Mouse (Mus musculus) hindbrain, postnatal 0 days (tissue): ENCODE results near the gene Dnajc1. TPM values are rescaled to one million over a fixed set of nuclear protein-coding genes. Genes with fewer than 3 reads are reported as not detected.

Experiments used
- ATAC-seq: fragments of 200-750 bp; cut with Nextera tagmentation; 2 replicates; pipeline ENCODE4 v1.8.0; 2017; ENCODE audit warnings: mild to moderate bottlenecking, moderate TSS enrichment, moderate library complexity
- DNase-seq: peaks from one replicate; pipeline ENCODE4 v3.0.0-alpha.2; 2015; ENCODE audit warnings: low spot score
- H3K27ac ChIP-seq: fragments of 300-500 bp; sonication (generic); 2 replicates; pipeline ENCODE4 v1.5.1; 2014; ENCODE audit warnings: mild to moderate bottlenecking
- H3K27me3 ChIP-seq: fragments of 300-500 bp; sonication (generic); 2 replicates; pipeline ENCODE4 v1.6.1; 2014; ENCODE audit warnings: low read length, mixed read lengths; ENCODE audit not compliant: insufficient read depth
- H3K36me3 ChIP-seq: fragments of 300-500 bp; sonication (generic); 2 replicates; pipeline ENCODE4 v1.6.1; 2014; ENCODE audit warnings: low read length, mixed read lengths; ENCODE audit not compliant: insufficient read depth
- H3K4me1 ChIP-seq: fragments of 300-500 bp; sonication (generic); 2 replicates; pipeline ENCODE4 v1.6.1; 2014; ENCODE audit warnings: antibody characterized with exemption, low read length, mixed read lengths; ENCODE audit not compliant: insufficient read depth
- H3K4me2 ChIP-seq: fragments of 300-500 bp; sonication (generic); 2 replicates; pipeline ENCODE4 v1.6.1; 2014; ENCODE audit warnings: low read depth, mild to moderate bottlenecking, low read length, moderate library complexity, mixed read lengths
- H3K4me3 ChIP-seq: fragments of 300-500 bp; sonication (generic); 2 replicates; pipeline ENCODE4 v1.5.1; 2014; ENCODE audit warnings: low read length
- H3K9ac ChIP-seq: fragments of 300-500 bp; sonication (generic); replicated peaks from 2 replicates; pipeline ENCODE4 v1.6.1; 2014; ENCODE audit warnings: mild to moderate bottlenecking, low read length, moderate library complexity, mixed read lengths
- H3K9me3 ChIP-seq: fragments of 300-500 bp; sonication (generic); 2 replicates; pipeline ENCODE4 v1.6.1; 2016; ENCODE audit warnings: low read length, mixed read lengths
- CTCF ChIP-seq: IDR thresholded peaks from 2 replicates; pipeline ENCODE4 v1.5.1; 2016; ENCODE audit warnings: antibody characterized with exemption, control low read depth, low read depth
- WGBS: fragments of 180-500 bp; shearing (Covaris S2); extraction: QIAGEN DNeasy Blood & Tissue Kit; methylation state at CpG from one replicate; pipeline ENCODE4 v1.1.7; 2014; 5-methylcytosine and 5-hydroxymethylcytosine counted together
- polyA plus RNA-seq: library from polyadenylated mRNA; unstranded; fragments of >200 nt; fragmentation: Nextera tagmentation; extraction: Ambion mirVana; gene quantifications from 2 replicates; pipeline ENCODE4 v1.2.1, GENCODE M21; 2015
- total RNA-seq: library from RNA; depleted of rRNA; stranded (reverse); fragments of >200 nt; gene quantifications from 2 replicates; pipeline ENCODE4 v1.2.3, GENCODE M21; 2014; rRNA removed

The Dnajc1 gene
- total RNA-seq (8.7 and 13.0 TPM in 2 replicates), polyA plus RNA-seq (21.2 and 21.5 TPM in 2 replicates)

DNA sequence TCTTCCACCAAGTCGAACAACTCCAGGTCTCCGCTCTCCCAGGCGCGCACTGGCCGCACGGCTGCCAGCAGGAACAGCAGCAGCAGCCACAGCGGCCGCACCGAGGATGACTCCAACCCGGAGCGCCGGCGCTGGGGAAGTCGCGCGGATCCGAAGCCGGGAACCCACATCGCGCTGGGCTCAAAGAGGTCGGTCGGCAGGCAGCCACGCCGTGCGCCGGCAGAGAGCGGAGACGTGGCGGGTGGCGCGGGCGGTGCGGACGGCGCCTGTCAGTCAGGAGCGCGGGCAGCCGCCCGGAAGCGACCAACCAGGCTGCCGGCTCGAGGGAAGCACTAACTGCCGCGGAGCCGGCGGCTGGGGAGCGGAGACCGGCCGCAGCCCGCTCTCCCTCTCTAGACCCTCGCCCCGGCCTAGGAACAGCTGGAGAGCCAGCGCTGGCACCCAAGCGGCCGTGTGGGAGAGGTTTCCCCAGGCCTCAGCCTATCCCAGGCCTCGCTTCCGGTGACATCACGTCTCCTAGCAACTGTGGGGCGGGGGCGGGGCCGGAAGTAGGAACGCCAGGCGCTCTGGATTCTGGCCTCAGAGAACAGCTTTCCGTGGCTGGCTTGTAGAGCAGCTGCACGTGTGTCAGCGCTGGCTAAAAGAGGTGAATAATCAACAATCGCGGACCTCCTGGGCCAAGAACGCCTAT is at the start of gene Dnajc1:
Gene Dnajc1 (minus strand): TSS at position 500 of the 691 bp plus-strand sequence.
- ATAC-seq (peak; percentile 100), DNase-seq (peak; percentile 97)
- H3K4me1 ChIP-seq, result no peaks in the 10 kb centered on the region
- peak within 1 kb of the TSS; percentile 56 for H3K4me2 ChIP-seq
- TF ChIP-seq CTCF, result peak; percentile 18; the same call in 1 of the 2 replicates
- peak within 1 kb of the TSS; percentile 73 for H3K9ac ChIP-seq
- no peaks in the 10 kb centered on the region for H3K9me3 ChIP-seq
- H3K36me3 ChIP-seq, result no peaks in the 10 kb centered on the region
- WGBS, result 1% methylated on average over 69 of the region's 69 CpGs
- H3K27ac ChIP-seq, result peak within 1 kb of the TSS; percentile 97
- peak within 1 kb of the TSS; percentile 68 for H3K4me3 ChIP-seq
- H3K27me3 ChIP-seq, result no peaks in the 10 kb centered on the region

GRCm38 (mm10) chr2:18441871-18442270 is 49.2 kb upstream of the Dnajc1 start:
- 40% methylated on average over 6 of the region's 6 CpGs for WGBS
- no peak for TF ChIP-seq CTCF
- Histone ChIP-seq H3K27ac (no peak overlapping the region), H3K4me2 (no peak overlapping the region), H3K27me3 (no peaks in the 10 kb centered on the region), H3K9ac (no peak overlapping the region), H3K4me1 (no peaks in the 10 kb centered on the region), H3K36me3 (no peaks in the 10 kb centered on the region), H3K4me3 (no peak overlapping the region), H3K9me3 (no peaks in the 10 kb centered on the region)
- DNase-seq (peak; percentile 28), ATAC-seq (no peak)

- H3K4me2 ChIP-seq, result no peak overlapping the region
- DNase-seq, result no peak
- H3K27ac ChIP-seq, result no peak overlapping the region
- ATAC-seq, result no peak
- H3K9me3 ChIP-seq, result no peaks in the 10 kb centered on the region
- H3K9ac ChIP-seq, result no peak overlapping the region
- no peak for TF ChIP-seq CTCF
- WGBS, result 94% methylated on average over 3 of the region's 3 CpGs
- H3K27me3 ChIP-seq, result no peaks in the 10 kb centered on the region
- no peaks in the 10 kb centered on the region for H3K4me1 ChIP-seq
- no peak overlapping the region for H3K4me3 ChIP-seq
- no peaks in the 10 kb centered on the region for H3K36me3 ChIP-seq
Observed at GRCm38 (mm10) chr2:18415242-18415641, 22.6 kb upstream of the Dnajc1 start.

DNA sequence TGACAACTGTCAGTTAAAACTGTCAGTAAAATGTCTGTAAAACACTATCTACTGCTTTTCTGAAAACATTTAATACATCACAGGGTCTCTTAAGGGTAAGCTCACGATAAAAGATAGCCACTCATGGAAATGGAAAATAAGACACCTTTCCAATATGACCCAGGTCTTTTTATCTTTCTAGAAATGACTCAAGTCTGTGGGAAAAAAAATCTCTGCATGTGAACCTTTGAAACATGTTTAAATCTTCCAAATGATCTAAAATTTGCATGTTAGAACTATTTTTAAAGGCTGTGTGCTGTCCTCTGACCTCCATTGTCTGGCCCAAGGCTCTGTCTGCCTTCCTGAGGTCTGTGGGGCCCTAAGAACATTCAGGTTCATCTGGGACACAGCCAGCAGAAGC is 11.0 kb upstream of the Dnajc1 start:
- Histone ChIP-seq H3K4me3 (no peak overlapping the region), H3K9ac (no peak overlapping the region), H3K36me3 (no peaks in the 10 kb centered on the region), H3K27ac (no peak overlapping the region), H3K9me3 (no peaks in the 10 kb centered on the region), H3K4me2 (no peak overlapping the region), H3K4me1 (no peaks in the 10 kb centered on the region), H3K27me3 (no peaks in the 10 kb centered on the region)
- 88% methylated on average over 1 of the region's 1 CpGs for WGBS
- ATAC-seq, result no peak
- TF ChIP-seq CTCF, result no peak
- DNase-seq, result no peak

DNA sequence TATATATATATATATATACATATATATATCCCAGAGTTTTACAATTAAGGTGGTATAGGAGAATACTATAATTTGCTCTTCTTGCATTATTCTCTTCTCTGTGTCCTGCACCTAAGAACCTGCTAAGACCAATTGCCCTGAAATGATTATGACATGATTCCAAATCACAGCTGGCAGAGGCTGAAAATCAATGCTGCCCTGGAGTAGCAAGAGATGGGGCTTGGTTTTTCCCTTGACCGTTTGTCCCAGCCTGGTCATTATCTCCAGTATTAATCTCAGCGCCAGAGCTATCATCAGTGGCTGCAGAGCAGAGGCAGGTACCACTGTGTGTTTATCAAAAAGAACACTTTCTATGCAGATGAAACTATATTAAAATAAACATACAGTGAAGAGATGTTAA is 9.1 kb upstream of the Dnajc1 start:
- H3K4me1 ChIP-seq, result no peaks in the 10 kb centered on the region
- H3K4me2 ChIP-seq, result no peak overlapping the region
- H3K27ac ChIP-seq, result no peak overlapping the region
- TF ChIP-seq CTCF, result no peak
- no peaks in the 10 kb centered on the region for H3K36me3 ChIP-seq
- no peak for DNase-seq
- H3K27me3 ChIP-seq, result no peaks in the 10 kb centered on the region
- 86% methylated on average over 2 of the region's 2 CpGs for WGBS
- H3K4me3 ChIP-seq, result no peak overlapping the region
- no peaks in the 10 kb centered on the region for H3K9me3 ChIP-seq
- no peak for ATAC-seq
- no peak overlapping the region for H3K9ac ChIP-seq

GRCm38 (mm10) chr2:18393022-18393519 is 441 bp upstream of the Dnajc1 start:
- H3K27me3 ChIP-seq, result no peaks in the 10 kb centered on the region
- 62% methylated on average over 2 of the region's 2 CpGs for WGBS
- H3K4me2 ChIP-seq, result peak overlapping the region; percentile 56
- H3K4me1 ChIP-seq, result no peaks in the 10 kb centered on the region
- DNase-seq (peak; percentile 30), ATAC-seq (0 out of 2 replicates have a peak, but pooled peaks have one; percentile 0)
- peak overlapping the region; percentile 68 for H3K4me3 ChIP-seq
- TF ChIP-seq CTCF, result peak; percentile 37; the same call in 1 of the 2 replicates
- H3K27ac ChIP-seq, result peak overlapping the region; percentile 97
- no peaks in the 10 kb centered on the region for H3K36me3 ChIP-seq
- H3K9ac ChIP-seq, result peak overlapping the region; percentile 73; the same call in 1 of the 2 replicates
- H3K9me3 ChIP-seq, result no peaks in the 10 kb centered on the region

DNA sequence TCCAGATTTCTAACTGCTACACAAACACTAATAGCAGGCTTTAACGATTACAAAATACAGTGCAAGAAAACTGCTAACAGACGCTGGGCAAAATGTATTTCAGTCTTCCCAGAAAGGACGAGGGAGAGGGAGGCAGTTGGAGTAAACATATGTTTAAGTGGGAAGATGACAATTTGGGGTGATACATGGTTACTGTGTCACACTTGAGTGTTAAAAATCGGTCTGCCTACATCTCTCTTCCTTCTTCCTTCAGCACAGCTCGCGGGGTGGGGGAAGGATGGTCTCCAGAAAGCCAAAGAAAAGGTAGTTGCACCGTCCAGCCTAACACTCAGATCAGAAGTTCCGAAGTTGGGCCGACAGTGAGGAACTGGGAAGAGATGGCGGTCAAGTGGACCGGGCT is 769 bp downstream of the Dnajc1 start:
- under 1% methylated on average over 11 of the region's 11 CpGs for WGBS

More for the DNA sequence above, 769 bp downstream of the Dnajc1 start:
- ATAC-seq, result no peak
- no peaks in the 10 kb centered on the region for H3K9me3 ChIP-seq
- DNase-seq, result no peak
- H3K4me3 ChIP-seq, result peak overlapping the region; percentile 68
- peak overlapping the region; percentile 56 for H3K4me2 ChIP-seq
- no peaks in the 10 kb centered on the region for H3K4me1 ChIP-seq
- H3K36me3 ChIP-seq, result no peaks in the 10 kb centered on the region
- no peak for TF ChIP-seq CTCF
- H3K27me3 ChIP-seq, result no peaks in the 10 kb centered on the region
- peak overlapping the region; percentile 73 for H3K9ac ChIP-seq
- peak overlapping the region; percentile 97 for H3K27ac ChIP-seq
